Mouse (Mus musculus) heart, adult 2 months (tissue): Measurements from ENCODE around the gene Lhx4.

ENCODE experiments used
- CTCF ChIP-seq: fragments of 200-600 bp; IDR thresholded peaks from 2 replicates; pipeline ENCODE4 v1.8.1; 2022; ENCODE audit warnings: antibody characterized with exemption, mild to moderate bottlenecking, moderate library complexity
- EP300 ChIP-seq: fragments of 200-500 bp; IDR thresholded peaks from 2 replicates; pipeline ENCODE4 v1.6.1; 2011; ENCODE audit warnings: low read depth, low read length, control low read depth; ENCODE audit not compliant: insufficient read depth

DNA sequence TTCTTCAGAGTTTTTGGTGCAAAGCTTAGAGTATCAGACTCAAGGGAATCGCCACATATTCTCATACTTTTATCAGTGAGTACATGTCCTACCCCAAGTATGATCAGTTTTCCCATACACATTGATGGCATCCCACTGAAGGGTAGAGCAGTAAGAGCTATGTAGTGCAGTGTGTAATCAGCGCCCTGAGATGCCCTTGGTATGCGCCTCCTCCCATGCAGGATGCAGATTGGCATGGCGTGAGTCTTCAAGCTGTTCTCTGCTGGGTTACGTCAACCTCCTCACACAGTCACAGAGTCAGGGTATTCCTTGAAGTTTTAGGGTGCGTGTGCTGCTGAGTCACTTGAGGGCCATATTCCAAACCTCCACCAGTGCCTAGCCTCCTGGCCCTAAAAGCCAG lies 59.3 kb downstream of the Lhx4 start:
- TF ChIP-seq CTCF (no peak), EP300 (no peak)
